Mouse (Mus musculus): Measurements from ENCODE around the gene Hk1. TPM values are rescaled to one million over a fixed set of nuclear protein-coding genes. Genes with fewer than 3 reads are reported as not detected.
A peak's percentile ranks its signal among the peaks of the same experiment; 100 is the strongest.

Gene Hk1
- total RNA-seq, 4 experiments from 2014 or later, result 3.3 to 6.0 (median 5.3) TPM

GRCm38 (mm10) chr10:62277499-62278293, 102.0 kb downstream of the Hk1 start:
- DNase-seq (ENCODE audit: low spot score in 2 of 2), result no peak

- peak; percentile 64 to 69 for DNase-seq (ENCODE audit: low spot score in 2 of 2)
These were observed 104.5 kb downstream of the Hk1 start for GRCm38 (mm10) chr10:62275235-62275634.

- no peak for DNase-seq (ENCODE audit: low spot score in 2 of 2)
These were observed 110.4 kb downstream of the Hk1 start for GRCm38 (mm10) chr10:62269278-62269677.

- no peak for DNase-seq (ENCODE audit: low spot score in 2 of 2)
These were observed 115.4 kb downstream of the Hk1 start for GRCm38 (mm10) chr10:62264299-62264698.

- no peak for DNase-seq (ENCODE audit: low spot score in 2 of 2)
These were observed 118.4 kb downstream of the Hk1 start for GRCm38 (mm10) chr10:62261115-62261886.

- no peak for DNase-seq (ENCODE audit: low spot score in 2 of 2)
These were observed 121.4 kb downstream of the Hk1 start for GRCm38 (mm10) chr10:62258298-62258697.

- no peak for DNase-seq (ENCODE audit: low spot score in 2 of 2)
These were observed 127.0 kb downstream of the Hk1 start for GRCm38 (mm10) chr10:62252496-62253235.

GRCm38 (mm10) chr10:62252000-62252488, 127.7 kb downstream of the Hk1 start, which contains the start of gene Tacr2:
Gene Tacr2 (plus strand): TSS chr10:62252438.
- no peak for DNase-seq (ENCODE audit: low spot score in 2 of 2)

- no peak for DNase-seq (ENCODE audit: low spot score in 2 of 2)
These were observed 131.9 kb downstream of the Hk1 start for GRCm38 (mm10) chr10:62247815-62248214.

- no peak for DNase-seq (ENCODE audit: low spot score in 2 of 2)
These were observed 132.6 kb downstream of the Hk1 start for GRCm38 (mm10) chr10:62247156-62247555.

GRCm38 (mm10) chr10:62244067-62244466, 135.6 kb downstream of the Hk1 start:
- no peak for DNase-seq (ENCODE audit: low spot score in 2 of 2)

GRCm38 (mm10) chr10:62242896-62243295, 136.8 kb downstream of the Hk1 start:
- peak in 1 of 2 experiments; percentile 18 for DNase-seq (ENCODE audit: low spot score in 2 of 2)

- DNase-seq (ENCODE audit: low spot score in 2 of 2), result no peak
These were observed 137.3 kb downstream of the Hk1 start for GRCm38 (mm10) chr10:62242358-62242757.

GRCm38 (mm10) chr10:62239270-62239669, 140.4 kb downstream of the Hk1 start:
- DNase-seq (ENCODE audit: low spot score in 2 of 2), result peak; percentile 51 to 80

- no peak for DNase-seq (ENCODE audit: low spot score in 2 of 2)
These were observed 141.0 kb downstream of the Hk1 start for GRCm38 (mm10) chr10:62238688-62239087.

- DNase-seq (ENCODE audit: low spot score in 2 of 2), result no peak
These were observed 142.5 kb downstream of the Hk1 start for GRCm38 (mm10) chr10:62237205-62237604.

- DNase-seq (ENCODE audit: low spot score in 2 of 2), result no peak
These were observed 143.5 kb downstream of the Hk1 start for GRCm38 (mm10) chr10:62236165-62236564.

GRCm38 (mm10) chr10:62231811-62232210, 147.9 kb downstream of the Hk1 start:
- no peak for DNase-seq (ENCODE audit: low spot score in 2 of 2)

GRCm38 (mm10) chr10:62231395-62231732, 148.3 kb downstream of the Hk1 start:
- DNase-seq (ENCODE audit: low spot score in 2 of 2), result no peak

- DNase-seq (ENCODE audit: low spot score in 2 of 2), result peak; percentile 82 to 88
These were observed 148.9 kb downstream of the Hk1 start, which contains the start of gene Tspan15 for GRCm38 (mm10) chr10:62230708-62231394. Gene Tspan15 (minus strand): TSS chr10:62231251.

- DNase-seq (ENCODE audit: low spot score in 2 of 2), result no peak
These were observed 151.6 kb downstream of the Hk1 start for GRCm38 (mm10) chr10:62228126-62228525.
